Mouse (Mus musculus): ENCODE measurements around the gene Ephb1.

The Ephb1 gene

DNA sequence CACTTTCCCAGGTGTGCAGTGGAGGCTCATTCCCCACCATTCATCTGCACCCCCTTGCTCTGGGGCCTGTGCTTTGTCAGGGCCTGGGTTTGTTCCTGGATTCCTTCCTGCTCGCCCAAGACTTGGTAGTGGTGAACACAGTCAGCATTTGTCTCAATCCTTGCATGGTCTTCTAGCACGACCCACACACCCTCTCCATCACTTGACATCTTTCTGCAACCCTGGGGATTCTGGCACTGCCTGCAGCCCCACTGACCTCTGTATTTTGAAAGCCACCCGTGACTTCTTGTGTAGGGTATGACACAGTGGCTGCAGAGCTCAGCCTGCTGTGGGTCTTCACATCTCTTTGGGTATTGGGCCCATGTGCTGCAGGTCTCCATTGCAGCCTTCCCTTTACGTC lies 435.7 kb downstream of the Ephb1 start:
- no peak for DNase-seq (ENCODE audit: extremely low read depth, low read depth)

DNA sequence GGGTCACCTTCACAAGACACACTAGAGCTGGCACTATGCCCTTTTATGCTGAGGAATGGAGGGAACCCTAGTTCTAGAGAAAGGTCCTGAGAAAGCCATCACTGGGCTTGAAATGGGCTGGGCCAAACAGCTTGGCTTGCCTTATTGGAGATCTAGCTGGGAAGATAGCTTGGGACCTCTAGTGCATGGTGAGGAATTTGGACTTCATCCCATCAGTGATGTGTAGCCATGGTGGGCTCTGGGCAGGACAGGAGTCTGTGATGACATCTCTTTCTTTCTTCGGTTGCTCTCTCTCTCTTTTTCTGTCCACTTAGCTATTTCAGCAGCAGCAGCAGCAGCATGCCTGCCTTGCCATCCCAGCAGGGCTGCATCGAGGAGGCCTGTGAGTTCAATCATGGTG lies 439.4 kb downstream of the Ephb1 start:
- no peak for DNase-seq (ENCODE audit: extremely low read depth, low read depth)

DNA sequence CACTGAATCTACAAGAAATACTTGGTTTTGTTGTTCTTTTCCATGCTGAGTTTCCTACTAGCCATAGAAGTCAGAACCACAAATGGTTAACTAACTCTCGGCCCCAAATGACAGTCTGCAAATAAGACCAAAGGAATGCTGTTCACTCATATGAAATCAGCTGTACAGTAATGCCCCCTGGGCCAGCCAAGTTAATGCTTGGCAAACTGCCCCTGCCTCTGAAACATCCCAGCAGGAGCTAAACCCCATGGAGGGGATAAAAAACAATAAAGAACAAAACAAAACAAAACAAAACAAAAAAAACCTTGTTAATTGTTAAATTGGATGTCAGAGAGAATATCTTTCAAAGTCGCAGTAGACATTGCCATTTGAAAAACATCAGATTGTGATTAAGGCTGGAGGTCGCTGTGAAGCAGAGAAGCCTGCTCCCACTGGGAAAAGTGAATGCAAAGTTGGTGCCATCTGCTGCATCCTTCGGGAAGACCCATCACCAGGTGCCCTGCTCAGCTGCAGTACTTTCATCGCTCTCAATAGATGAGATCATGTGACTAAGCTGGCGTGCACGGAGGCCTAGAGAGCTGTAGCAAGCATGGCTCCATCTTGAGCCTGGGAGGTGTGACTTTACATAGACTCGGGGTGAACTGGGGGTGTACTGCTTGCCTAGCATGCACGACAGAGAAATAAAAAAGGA lies 443.2 kb downstream of the Ephb1 start:
- DNase-seq (ENCODE audit: extremely low read depth, low read depth) = no peak

DNA sequence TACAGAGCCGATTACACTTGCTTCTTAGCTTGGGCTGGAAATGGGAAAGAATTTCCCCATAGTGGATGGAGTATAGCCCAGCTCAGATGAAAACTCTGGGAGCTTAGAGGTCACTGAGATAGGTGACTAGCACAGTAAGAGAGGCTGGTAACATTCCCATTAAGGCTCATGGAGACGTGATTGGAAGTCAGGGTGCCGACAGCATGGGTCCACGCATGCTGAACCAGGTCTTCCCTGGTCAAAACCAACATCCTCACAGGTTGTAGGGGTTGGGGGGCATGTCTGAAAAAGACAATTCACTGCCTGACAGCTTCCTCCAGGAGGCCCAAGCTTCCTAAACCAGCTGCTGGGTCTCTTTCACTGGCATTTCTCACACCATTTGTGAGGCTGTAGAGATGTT lies 445.0 kb downstream of the Ephb1 start:
- no peak for DNase-seq (ENCODE audit: extremely low read depth, low read depth)

DNA sequence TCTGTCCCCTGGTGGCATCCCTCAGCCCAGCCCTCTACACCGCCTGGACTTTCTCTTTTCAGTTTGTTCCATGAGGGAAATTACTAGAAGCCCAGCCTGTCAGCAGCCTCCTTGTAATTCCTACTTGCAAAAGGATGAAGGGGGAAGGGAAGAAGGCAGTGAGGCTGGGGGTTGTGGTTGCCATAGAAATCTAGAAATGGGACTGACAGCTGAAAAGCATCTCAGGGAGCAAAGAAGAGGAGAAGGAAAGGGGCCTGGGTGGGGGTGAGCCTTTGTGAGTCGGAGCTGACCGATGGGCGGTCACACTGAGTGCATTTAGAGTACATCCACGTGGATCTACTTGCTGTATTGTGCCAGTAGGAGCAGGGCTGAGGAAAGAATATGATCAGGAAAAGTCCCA lies 445.6 kb downstream of the Ephb1 start:
- no peak for DNase-seq (ENCODE audit: extremely low read depth, low read depth)

DNA sequence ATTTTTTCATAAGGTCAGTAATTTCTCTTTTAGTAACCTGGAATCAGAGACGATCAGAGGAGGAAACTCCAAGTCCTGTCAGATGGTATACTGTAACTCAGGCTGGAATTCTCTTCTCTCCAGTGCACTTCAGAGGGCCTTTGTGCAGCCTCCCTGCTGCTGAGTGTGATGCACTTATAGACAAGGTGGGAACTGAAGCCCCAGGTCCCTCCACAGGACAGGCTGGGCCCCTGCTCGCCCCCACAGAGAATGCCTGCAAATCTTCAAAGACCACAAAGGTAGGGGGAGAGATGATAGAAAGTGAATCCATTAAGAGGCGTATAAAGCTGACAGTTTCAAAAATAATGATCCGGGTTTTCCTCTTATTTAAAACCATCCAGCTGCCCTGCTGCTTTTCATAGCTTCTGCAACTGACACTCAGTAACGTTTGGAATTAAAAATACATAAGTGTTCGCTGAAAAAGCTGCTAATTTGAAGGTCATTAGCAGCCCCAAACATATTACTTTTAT lies 446.7 kb downstream of the Ephb1 start:
- DNase-seq (ENCODE audit: extremely low read depth, low read depth) = no peak

DNA sequence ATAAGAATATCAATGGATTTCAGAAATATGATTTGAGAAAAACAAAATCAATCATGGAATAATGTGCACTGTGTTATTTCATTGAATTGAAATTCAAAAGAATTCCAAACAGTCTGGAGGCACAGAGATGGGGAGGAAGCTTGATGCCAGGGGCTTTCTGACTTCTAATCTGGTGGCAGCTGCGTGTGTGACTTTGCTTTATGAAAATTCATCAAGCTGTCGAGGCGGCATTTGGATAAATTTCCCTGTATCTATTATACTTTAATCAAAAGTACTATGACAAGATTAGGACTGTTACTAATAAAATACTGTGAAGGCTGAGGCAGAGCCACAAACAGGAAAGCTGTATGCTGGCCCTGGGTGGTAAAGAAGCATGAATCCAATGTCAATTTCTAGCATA lies 451.1 kb downstream of the Ephb1 start:
- no peak for DNase-seq (ENCODE audit: extremely low read depth, low read depth)

DNA sequence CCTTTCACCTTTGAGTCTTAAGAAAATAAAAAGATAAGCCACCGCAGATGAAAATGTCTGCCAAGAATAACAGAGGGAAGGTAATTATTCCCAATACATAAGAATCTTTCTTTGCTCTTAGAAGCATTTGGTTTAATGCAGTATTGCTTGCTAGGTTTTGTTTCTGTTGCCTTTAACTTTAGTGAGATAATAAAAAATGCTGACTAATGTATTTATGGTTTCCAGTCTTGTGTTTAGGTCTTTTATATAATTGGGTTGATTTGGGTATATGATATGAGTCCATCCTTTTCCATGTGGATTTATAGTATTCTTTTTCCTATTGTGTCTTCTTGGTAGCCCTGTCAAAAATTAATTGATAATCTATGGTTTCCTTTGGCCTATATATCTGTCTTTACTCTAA lies 456.6 kb downstream of the Ephb1 start:
- no peak for DNase-seq (ENCODE audit: extremely low read depth, low read depth)

DNA sequence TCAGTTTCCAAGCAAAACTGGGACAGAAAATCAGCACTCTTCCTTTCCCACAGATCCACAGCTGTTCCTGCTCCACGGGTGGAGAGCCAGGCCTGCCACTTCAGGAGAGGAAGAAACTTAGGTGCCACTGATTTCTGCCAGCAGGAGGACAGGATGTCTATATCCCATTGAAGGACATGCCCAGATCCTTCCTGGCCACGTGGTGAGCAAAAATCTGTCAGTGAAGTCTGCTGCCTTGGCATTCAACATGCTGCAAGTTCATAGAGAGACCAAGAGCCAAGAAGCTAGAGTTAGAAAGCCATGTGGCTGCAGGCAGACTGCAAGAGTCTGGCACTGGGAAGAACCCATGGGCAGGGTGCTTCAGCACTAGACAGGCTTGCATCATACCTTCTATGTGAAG lies 471.2 kb downstream of the Ephb1 start:
- no peak for DNase-seq (ENCODE audit: extremely low read depth, low read depth)

DNA sequence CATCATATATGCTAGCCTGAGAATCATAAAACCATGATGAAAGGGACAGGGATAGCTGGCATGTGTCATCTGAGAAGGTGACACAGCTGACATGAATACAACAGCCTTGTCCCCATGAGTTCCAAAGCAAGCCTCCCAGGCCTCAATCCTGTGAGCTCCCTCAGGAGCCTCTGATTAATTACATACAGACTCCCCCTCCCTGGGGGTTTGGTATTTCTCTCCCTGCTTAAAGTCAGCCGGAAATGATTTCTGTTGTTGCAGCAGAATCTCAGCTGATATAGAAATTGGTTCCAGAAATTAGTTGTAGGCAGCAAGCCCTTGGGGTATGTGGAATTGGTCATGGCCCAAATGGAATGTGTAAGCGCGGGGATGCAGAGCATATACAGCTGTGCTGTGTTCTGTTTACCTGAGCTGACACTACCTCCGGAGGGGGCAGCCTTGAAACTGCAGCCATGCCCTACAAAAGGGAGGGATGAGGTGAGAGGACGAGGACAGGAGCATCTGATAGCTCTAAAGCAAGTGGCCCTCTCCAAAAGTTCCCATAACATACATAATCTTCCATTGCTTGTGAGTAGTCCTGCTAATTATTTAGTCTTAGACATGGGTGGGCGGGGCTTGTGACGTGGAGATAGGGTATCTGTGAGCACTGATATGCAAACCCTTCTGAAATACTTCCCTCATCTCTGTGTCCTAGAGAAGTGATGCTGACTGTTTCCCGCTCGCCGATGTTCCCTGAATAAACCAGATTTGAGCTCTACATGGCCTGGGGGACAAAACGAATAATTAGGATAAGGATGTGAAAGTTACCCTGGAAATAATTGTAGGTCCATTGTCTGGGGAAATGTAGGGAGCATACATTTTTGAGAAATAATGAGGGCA lies 477.1 kb downstream of the Ephb1 start:
- DNase-seq (ENCODE audit: extremely low read depth, low read depth) = no peak

DNA sequence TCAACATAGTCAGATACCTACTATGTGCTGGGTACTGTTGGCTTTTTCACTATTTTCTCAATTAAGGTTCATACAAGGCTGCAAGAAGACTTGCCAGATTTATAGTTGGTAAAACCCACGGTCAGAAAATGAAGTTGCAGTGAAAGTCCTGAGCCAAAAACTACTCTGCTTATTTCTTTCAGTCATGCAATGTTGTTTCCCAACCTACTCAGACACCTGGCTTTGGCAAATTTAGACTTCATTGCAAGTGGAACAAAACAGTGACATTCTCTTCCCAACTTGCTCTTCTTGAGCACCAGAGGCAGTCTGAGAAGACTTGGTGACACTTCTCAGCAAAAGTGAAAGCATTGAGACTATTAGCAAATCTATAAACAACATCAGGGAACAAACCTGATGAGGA lies 479.2 kb downstream of the Ephb1 start:
- no peak for DNase-seq (ENCODE audit: extremely low read depth, low read depth)
